Mouse (Mus musculus) heart, postnatal 0 days (tissue): ENCODE measurements at regions not wholly inside any gene's neighbourhood (a gene's known extent, or its start where the extent isn't known, plus 50 kb on each side); places are given as distances from the start of the nearest gene placed in this dataset.

Experiments used
- ATAC-seq: fragments of 200-750 bp; cut with Nextera tagmentation; 2 replicates; pipeline ENCODE4 v1.8.0; 2017; ENCODE audit warnings: low read depth, moderate number of reproducible peaks, moderate library complexity; ENCODE audit not compliant: insufficient read depth
- DNase-seq: peaks from one replicate; pipeline ENCODE4 v3.0.0-alpha.2; 2016; ENCODE audit warnings: low spot score
- H3K27ac ChIP-seq: fragments of 300-500 bp; sonication (generic); 2 replicates; pipeline ENCODE4 v1.5.1; 2014; ENCODE audit warnings: low read depth, mild to moderate bottlenecking
- H3K27me3 ChIP-seq: fragments of 300-500 bp; sonication (generic); 2 replicates; pipeline ENCODE4 v1.6.1; 2014; ENCODE audit warnings: low read length, mixed read lengths; ENCODE audit not compliant: control insufficient read depth, insufficient read depth
- H3K36me3 ChIP-seq: fragments of 300-500 bp; sonication (generic); replicated peaks from 2 replicates; pipeline ENCODE4 v1.6.1; 2014; ENCODE audit warnings: low read length, mixed read lengths; ENCODE audit not compliant: control insufficient read depth, insufficient read depth
- H3K4me1 ChIP-seq: fragments of 300-500 bp; sonication (generic); 2 replicates; pipeline ENCODE4 v1.6.1; 2014; ENCODE audit warnings: antibody characterized with exemption; ENCODE audit not compliant: control insufficient read depth, insufficient read depth
- H3K4me2 ChIP-seq: fragments of 300-500 bp; sonication (generic); 2 replicates; pipeline ENCODE4 v1.6.1; 2014; ENCODE audit warnings: low read depth, mild to moderate bottlenecking, low read length, moderate library complexity
- H3K4me3 ChIP-seq: fragments of 300-500 bp; sonication (generic); 2 replicates; pipeline ENCODE4 v1.5.1; 2014; ENCODE audit warnings: low read depth, low read length
- H3K9ac ChIP-seq: fragments of 300-500 bp; sonication (generic); replicated peaks from 2 replicates; pipeline ENCODE4 v1.6.1; 2014; ENCODE audit warnings: low read depth, low read length, mixed read lengths
- H3K9me3 ChIP-seq: fragments of 300-500 bp; sonication (generic); replicated peaks from 2 replicates; pipeline ENCODE4 v1.6.1; 2016; ENCODE audit warnings: low read length; ENCODE audit not compliant: control insufficient read depth
- CTCF ChIP-seq: IDR thresholded peaks from 2 replicates; pipeline ENCODE4 v1.5.1; 2016; ENCODE audit warnings: antibody characterized with exemption, control low read depth, low read depth
- EP300 ChIP-seq: IDR thresholded peaks from 2 replicates; pipeline ENCODE4 v1.6.1; 2016; ENCODE audit warnings: antibody characterized with exemption, low read depth
- WGBS: fragments of 180-500 bp; shearing (Covaris S2); extraction: QIAGEN DNeasy Blood & Tissue Kit; methylation state at CpG from one replicate; pipeline ENCODE4 v1.1.7; 2014; 5-methylcytosine and 5-hydroxymethylcytosine counted together

- Histone ChIP-seq H3K36me3 (no peaks in the 10 kb centered on the region), H3K4me1 (peaks cover 17% of the 10 kb centered on the region), H3K9ac (no peak overlapping the region), H3K27me3 (no peaks in the 10 kb centered on the region), H3K4me2 (no peak overlapping the region), H3K27ac (peak overlapping the region; percentile 14), H3K9me3 (no peaks in the 10 kb centered on the region), H3K4me3 (no peak overlapping the region)
- peak; percentile 55; the same call in 1 of the 2 replicates for ATAC-seq
- peak; percentile 60 for DNase-seq
- WGBS = 21% methylated on average over 4 of the region's 4 CpGs
- no peak for TF ChIP-seq EP300
- no peak for TF ChIP-seq CTCF
Measured at GRCm38 (mm10) chr3:39249224-39249892, 362.6 kb downstream of the Fat4 start.

DNA sequence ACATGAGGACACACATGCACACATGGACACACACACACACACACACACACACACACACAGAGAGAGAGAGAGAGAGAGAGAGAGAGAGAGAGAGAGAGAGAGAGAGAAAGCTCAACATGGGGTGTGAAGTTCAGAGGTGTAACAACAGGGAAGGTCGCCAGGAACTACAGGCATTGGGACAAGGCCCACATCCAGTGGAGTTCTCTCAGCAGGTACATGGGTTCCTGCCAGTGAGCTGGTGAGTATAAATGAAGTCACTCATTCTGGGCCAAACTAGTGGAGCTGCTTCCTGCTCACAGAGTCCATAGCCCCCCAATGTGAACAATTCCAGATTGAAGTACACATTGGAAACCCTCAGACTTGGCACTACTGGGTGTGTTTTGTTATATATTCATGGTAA lies 366.3 kb downstream of the Fat4 start:
- ATAC-seq (no peak), DNase-seq (no peak)
- H3K4me2 ChIP-seq = no peak overlapping the region
- no peaks in the 10 kb centered on the region for H3K27me3 ChIP-seq
- no peak for TF ChIP-seq CTCF
- no peak for TF ChIP-seq EP300
- no peak overlapping the region for H3K4me3 ChIP-seq
- WGBS = 89% methylated on average over 1 of the region's 1 CpGs
- peaks cover 17% of the 10 kb centered on the region for H3K4me1 ChIP-seq
- no peaks in the 10 kb centered on the region for H3K9me3 ChIP-seq
- H3K9ac ChIP-seq = no peak overlapping the region
- H3K27ac ChIP-seq = no peak overlapping the region
- H3K36me3 ChIP-seq = no peaks in the 10 kb centered on the region

- no peak for DNase-seq
Measured at GRCm38 (mm10) chr3:39264671-39265430, 378.1 kb downstream of the Fat4 start.

DNA sequence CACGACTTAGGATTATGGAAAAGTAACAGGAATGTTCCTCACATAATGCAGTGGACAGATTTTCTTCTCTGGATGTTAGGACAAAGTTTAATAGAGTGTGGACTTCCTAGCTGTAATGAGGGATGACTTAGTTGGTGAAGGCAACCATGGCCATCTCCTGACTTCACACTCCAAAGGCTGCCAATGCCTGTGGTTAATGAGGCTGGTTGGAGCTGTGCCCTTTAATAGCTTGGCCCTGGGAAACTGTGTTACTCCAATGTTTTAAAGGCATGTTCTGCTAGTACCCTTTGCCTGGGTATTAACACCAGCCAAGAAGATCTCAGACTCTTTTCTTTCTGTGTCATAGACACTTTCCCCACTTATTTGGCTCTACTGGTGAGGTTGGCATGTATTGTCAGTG lies 378.9 kb downstream of the Fat4 start:
- WGBS = 93% methylated on average over 1 of the region's 1 CpGs
- Histone ChIP-seq H3K27me3 (no peaks in the 10 kb centered on the region), H3K9ac (no peak overlapping the region), H3K4me3 (no peak overlapping the region), H3K9me3 (no peaks in the 10 kb centered on the region), H3K36me3 (no peaks in the 10 kb centered on the region), H3K4me1 (no peaks in the 10 kb centered on the region), H3K27ac (no peak overlapping the region), H3K4me2 (no peak overlapping the region)
- no peak for TF ChIP-seq CTCF
- TF ChIP-seq EP300 = no peak
- ATAC-seq = no peak
- DNase-seq = no peak

More at GRCm38 (mm10) chr3:39264671-39265430, 378.1 kb downstream of the Fat4 start:
- Histone ChIP-seq H3K9me3 (no peaks in the 10 kb centered on the region), H3K36me3 (no peaks in the 10 kb centered on the region), H3K27ac (no peak overlapping the region), H3K27me3 (no peaks in the 10 kb centered on the region), H3K4me2 (no peak overlapping the region), H3K9ac (no peak overlapping the region), H3K4me3 (no peak overlapping the region), H3K4me1 (no peaks in the 10 kb centered on the region)
- no peak for TF ChIP-seq CTCF
- TF ChIP-seq EP300 = no peak
- 82% methylated on average over 2 of the region's 2 CpGs for WGBS
- no peak for ATAC-seq

GRCm38 (mm10) chr3:39269388-39269787 lies 382.6 kb downstream of the Fat4 start:
- no peaks in the 10 kb centered on the region for H3K36me3 ChIP-seq
- 0 out of 2 replicates have a peak, but pooled peaks cover 4% of the 10 kb centered on the region for H3K4me1 ChIP-seq
- H3K9ac ChIP-seq = no peak overlapping the region
- WGBS = 79% methylated on average over 3 of the region's 3 CpGs
- H3K27me3 ChIP-seq = no peaks in the 10 kb centered on the region
- no peak for DNase-seq
- no peak overlapping the region for H3K4me3 ChIP-seq
- H3K9me3 ChIP-seq = no peaks in the 10 kb centered on the region
- TF ChIP-seq EP300 (no peak), CTCF (no peak)
- no peak overlapping the region for H3K4me2 ChIP-seq
- no peak overlapping the region for H3K27ac ChIP-seq
- ATAC-seq = no peak
